Mouse (Mus musculus) c-Kit-negative CD71-positive TER-119-positive erythroid progenitor cells, embryonic 14.5 days (primary cell): ENCODE measurements around the gene Dennd1b.

Experiments
- DNase-seq: peaks from one replicate; pipeline ENCODE4 v3.0.0-alpha.2; 2013; ENCODE audit warnings: low read depth, low spot score

The Dennd1b gene

DNA sequence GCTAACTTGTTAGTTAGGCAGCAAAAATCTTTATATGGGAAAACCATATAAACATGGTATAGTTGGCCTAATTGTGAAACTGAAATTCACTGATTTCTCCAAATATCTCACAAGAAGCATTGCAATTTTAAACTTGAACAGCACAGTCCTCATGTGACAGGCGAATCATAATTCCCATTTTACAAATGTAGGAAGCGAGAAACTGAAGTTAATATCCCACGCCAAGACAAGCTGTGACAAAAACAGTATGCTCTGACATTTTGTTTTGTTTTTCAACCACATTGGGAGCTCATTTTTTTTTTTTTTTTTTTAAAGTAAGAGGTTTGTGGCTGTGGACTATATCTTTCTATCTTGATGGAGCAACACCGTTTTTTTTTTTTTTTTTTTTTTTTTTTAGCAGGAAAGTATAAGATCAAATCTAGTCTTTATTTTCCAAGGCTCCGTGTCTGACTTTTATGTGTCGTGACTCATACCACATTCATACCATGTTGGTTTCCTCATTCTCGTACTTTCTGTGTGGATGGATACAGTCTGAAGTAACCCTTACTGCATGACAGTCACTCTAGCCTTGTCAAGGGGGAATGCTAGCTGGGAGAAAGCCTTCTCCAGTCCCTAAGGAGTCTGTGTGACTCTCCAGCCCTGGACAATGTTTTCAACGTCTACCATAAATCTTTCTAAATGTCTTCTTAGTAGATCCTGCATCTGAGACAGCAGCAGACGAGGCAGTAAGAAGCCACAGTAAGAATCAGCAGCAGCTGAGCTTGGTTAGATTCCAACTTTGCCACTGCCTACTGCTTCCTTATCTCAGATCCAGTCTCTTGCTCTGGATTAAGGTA, 751 bp upstream of the Dennd1b start:
- no peak for DNase-seq

- DNase-seq: no peak
Measured at GRCm38 (mm10) chr1:138963868-138964458, 728 bp downstream of the Dennd1b start.

- DNase-seq: no peak
Measured at GRCm38 (mm10) chr1:138965069-138965468, 1.8 kb downstream of the Dennd1b start.

GRCm38 (mm10) chr1:138965511-138965910, 2.3 kb downstream of the Dennd1b start:
- DNase-seq: no peak

- DNase-seq: no peak
Measured at GRCm38 (mm10) chr1:138967450-138967849, 4.2 kb downstream of the Dennd1b start.

- DNase-seq: no peak
Measured at GRCm38 (mm10) chr1:138970053-138970452, 6.8 kb downstream of the Dennd1b start.

- no peak for DNase-seq
Measured at GRCm38 (mm10) chr1:138973541-138974224, 10.4 kb downstream of the Dennd1b start.

GRCm38 (mm10) chr1:138974836-138975235, 11.6 kb downstream of the Dennd1b start:
- DNase-seq: no peak

DNA sequence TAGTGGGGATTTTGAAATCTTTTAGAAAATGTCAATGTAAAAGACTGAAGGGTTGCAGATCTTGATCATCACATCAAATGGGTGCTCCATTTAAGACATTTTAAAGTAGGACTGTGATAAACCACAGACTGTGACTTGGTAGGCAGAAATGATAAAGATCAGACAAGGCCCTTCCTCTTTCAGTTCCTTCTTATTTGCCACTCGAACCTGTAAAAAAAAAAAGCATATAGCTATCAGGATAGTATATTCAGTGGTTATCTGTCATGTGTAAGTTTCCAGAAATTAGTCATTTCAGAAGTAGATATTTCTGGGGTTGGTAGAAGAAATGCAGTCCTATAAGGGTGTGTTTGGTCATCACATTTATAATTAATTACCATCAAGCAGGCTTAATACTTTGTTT, 12.7 kb downstream of the Dennd1b start:
- no peak for DNase-seq

DNA sequence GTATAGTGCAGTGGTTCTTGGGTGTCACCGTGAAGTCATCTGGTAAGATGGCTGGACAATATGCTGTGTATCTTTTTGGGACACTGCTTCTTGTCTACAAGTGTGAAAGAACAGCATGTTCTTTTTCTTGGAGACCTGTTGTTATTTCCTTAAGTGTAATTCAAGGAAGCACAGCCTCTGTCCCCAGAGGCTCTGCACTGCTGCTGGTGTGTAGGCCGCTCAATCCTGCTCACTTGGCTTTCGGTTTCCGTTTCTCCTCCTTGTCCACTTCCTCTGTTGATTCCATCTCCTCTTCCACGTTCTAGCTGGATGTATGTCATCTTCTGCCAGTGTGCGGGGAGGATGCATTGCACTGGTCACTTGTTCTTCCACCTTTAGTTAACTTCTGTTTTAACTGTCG, 19.0 kb downstream of the Dennd1b start:
- DNase-seq: no peak

- no peak for DNase-seq
Measured at GRCm38 (mm10) chr1:138982611-138983010, 19.4 kb downstream of the Dennd1b start.

- DNase-seq: no peak
Measured at GRCm38 (mm10) chr1:138983064-138983463, 19.8 kb downstream of the Dennd1b start.

GRCm38 (mm10) chr1:138983465-138983864, 20.2 kb downstream of the Dennd1b start:
- DNase-seq: no peak

DNA sequence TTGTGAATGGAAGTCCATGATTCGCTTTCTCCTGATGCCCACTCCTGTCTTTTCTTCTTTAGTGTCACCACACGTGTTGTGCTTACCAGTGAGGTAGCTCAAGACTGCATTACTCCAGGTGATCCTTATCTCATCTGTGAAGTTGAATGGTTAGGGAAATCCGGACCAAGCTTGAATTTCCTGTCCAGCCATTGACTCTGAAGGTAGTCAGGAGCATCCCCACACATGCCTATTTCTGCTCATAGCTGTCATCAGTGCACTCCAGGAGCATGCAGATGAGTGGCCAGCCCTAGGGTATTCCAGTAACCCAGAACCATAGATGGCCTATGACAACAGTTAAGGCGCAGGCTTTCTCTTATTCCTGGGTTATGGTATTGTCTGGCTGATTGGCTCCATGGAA, 20.9 kb downstream of the Dennd1b start:
- no peak for DNase-seq

- DNase-seq: no peak
Measured at GRCm38 (mm10) chr1:138992384-138993138, 29.3 kb downstream of the Dennd1b start.

DNA sequence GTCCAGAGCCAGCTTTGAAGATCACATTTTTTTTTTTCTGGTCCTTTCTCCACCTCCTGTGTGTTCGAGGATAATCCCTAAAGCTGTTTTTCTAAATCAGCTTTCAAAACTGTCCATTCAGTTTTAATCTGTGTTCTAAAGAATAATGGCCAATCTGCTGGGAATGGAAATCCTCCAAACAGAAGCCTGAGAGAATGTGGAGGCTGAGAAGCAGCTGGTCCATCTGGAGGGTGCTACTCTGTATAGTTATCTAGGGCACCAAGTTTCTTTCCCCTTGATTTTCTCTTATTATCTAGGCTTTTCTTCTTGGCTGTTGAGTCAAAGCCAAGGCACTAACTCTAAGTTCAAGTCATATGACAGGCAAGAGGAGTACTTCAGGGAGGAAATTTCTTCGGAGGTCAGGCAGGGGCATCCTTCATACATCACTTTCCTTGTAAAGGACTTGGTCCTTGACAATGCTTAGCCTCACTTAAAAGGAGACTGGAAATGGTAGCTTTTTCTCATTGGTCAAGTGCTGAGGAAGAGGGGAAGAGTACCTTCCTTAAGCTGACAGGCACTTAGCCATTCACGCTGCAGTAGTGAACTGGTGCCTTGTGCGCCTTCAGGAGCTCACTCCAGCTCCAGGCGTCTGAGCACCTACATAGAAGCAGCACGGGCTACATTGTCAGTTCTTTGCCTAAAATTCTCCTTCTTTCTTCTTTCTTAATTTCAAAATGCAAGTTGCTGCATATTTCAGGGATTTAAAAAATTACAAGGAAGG, 32.6 kb downstream of the Dennd1b start:
- no peak for DNase-seq

GRCm38 (mm10) chr1:138996663-138997062, 33.4 kb downstream of the Dennd1b start:
- DNase-seq: no peak

DNA sequence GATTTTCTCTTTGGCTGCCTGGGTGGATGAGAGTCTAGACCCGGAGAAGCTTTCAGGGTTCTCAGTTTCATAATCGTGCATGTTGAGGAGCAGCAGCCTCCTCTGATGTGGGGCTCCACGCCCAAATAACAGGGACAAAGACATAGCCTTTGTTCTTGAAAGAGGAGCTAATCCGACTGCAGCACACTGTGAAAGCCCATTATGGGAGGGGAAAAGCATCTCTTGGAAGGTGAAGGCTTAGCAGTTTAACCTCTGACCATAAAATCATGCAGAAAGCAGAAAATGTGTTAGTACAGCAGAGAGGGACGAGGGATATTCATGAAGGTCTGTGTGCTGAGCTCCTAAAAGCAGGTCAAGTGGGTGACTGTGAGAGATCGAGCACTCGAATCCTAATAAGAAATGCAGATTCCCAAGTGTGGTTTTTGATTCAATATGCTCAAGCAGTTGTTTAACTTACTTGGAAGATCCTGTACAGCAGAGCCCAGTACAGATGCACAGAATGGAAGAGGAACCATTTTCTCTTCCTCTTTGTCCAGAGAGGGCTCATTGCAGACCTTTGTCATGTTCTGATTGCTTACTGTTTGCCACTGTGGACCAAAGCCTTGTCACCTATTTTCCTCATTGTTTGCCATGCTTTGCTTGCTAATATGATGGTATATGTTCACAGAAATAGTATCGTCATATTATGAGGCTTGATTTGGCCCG, 37.6 kb downstream of the Dennd1b start:
- no peak for DNase-seq

GRCm38 (mm10) chr1:139003503-139003902, 40.3 kb downstream of the Dennd1b start:
- no peak for DNase-seq

DNA sequence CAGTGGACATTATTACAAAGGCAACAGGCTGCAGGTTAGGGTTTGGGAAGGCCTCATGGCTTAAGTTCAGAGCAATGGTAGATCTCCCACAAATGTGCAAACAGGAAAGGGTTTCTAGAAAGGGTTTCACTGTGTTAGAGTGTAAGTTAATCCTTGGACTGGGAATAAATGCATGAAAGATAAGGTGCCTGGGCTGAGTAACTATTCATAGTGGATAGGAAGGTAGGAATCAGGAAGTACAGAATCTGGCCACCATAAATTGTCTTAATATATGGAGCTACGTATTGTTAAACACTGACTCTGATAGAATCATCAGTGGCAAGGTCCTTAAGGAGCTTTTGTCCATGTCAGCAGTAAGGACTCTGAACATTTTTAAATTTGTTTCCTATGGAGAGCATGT, 42.8 kb downstream of the Dennd1b start:
- DNase-seq: no peak

DNA sequence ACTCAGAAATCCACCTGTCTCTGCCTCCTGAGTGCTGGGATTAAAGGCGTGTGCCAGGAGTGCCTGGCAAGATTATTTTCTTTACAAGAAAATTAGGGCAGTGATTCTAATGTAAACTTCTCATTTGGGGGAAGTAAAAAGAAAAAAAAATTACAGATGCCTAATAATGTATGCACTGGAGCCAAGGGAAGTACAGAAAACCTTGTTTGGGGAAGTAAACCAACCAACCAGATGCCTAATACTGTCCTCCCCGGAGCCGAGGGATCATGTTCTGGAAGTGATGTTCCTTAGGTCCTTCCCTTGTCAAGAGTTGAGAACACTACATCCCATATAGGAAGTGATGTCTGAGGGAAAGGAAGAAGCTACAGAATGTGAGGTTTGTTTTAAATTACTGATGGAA, 44.2 kb downstream of the Dennd1b start:
- DNase-seq: no peak
